Mouse (Mus musculus) heart, embryonic 14.5 days (tissue): Measurements from ENCODE around the gene Cyld. TPM values are rescaled to one million over a fixed set of nuclear protein-coding genes. Genes with fewer than 3 reads are reported as not detected.

Experiments used
- polyA plus RNA-seq: library from polyadenylated mRNA; unstranded; fragments of >200 nt; fragmentation: Nextera tagmentation; extraction: Ambion mirVana; gene quantifications from 2 replicates; pipeline ENCODE4 v1.2.1, GENCODE M21; 2014

Gene Cyld
- polyA plus RNA-seq, 1 experiment from 2014 or later, result 13.9 TPM

Other genes starting within 250 kb of the Cyld start
- gene Nkd1, start 175.7 kb upstream of the Cyld start, polyA plus RNA-seq, result 13.8 and 15.1 TPM in 2 replicates
- gene Snx20, start 60.9 kb upstream of the Cyld start, polyA plus RNA-seq, result 1.7 and 2.0 TPM in 2 replicates
- gene Nod2, start 49.7 kb upstream of the Cyld start, polyA plus RNA-seq, result not detected in 2 replicates